Mouse (Mus musculus) bone marrow, adult 2 months (tissue): ENCODE data around the gene Pltp.
"Not testable (repeated sequence)": the region's sequence is repeated elsewhere in the genome, so short reads cannot be mapped to it uniquely, and the experiment has no call there.

Experiments used
- CTCF ChIP-seq: fragments of 200-500 bp; IDR thresholded peaks from 2 replicates; pipeline ENCODE4 v1.5.1; 2011; ENCODE audit warnings: low read length, control low read depth; ENCODE audit not compliant: control insufficient read depth, insufficient read depth
- POLR2A ChIP-seq: fragments of 200-500 bp; IDR thresholded peaks from 2 replicates; pipeline ENCODE4 v1.6.1; 2011; ENCODE audit warnings: low read depth, mild to moderate bottlenecking, control low read depth, low read length, borderline replicate concordance; ENCODE audit not compliant: control insufficient read depth

- TF ChIP-seq POLR2A, CTCF: not testable (repeated sequence)
Measured at GRCm38 (mm10) chr2:164863411-164863810, 5.9 kb upstream of the Pltp start.
